Mouse (Mus musculus) G1E (cell line): ENCODE data around the gene Plcb2. TPM values are rescaled to one million over a fixed set of nuclear protein-coding genes. Genes with fewer than 3 reads are reported as not detected.

Experiments
- ATAC-seq: 2 replicates; pipeline ENCODE4 v1.8.0; 2016; ENCODE audit warnings: mild to moderate bottlenecking; ENCODE audit not compliant: insufficient number of reproducible peaks, poor library complexity, low FRiP score, severe bottlenecking; ENCODE audit errors: extremely low read depth
- DNase-seq: peaks from one replicate; pipeline ENCODE4 v3.0.0; 2012; ENCODE audit warnings: low spot score
- H3K27me3 ChIP-seq: 2 replicates; pipeline ENCODE4 v1.6.1; 2012; ENCODE audit warnings: mild to moderate bottlenecking, low read length, inconsistent platforms; ENCODE audit not compliant: insufficient read depth
- H3K36me3 ChIP-seq: replicated peaks from 2 replicates; pipeline ENCODE3; 2012; ENCODE audit warnings: mild to moderate bottlenecking, inconsistent platforms
- H3K4me1 ChIP-seq: 2 replicates; pipeline ENCODE4 v1.6.1; 2012; ENCODE audit warnings: low read depth, low read length, inconsistent platforms, mixed read lengths; ENCODE audit not compliant: insufficient read depth
- H3K4me3 ChIP-seq: 2 replicates; pipeline ENCODE4 v1.5.1; 2012; ENCODE audit warnings: low read depth, mild to moderate bottlenecking, inconsistent platforms, low read length, moderate library complexity, mixed read lengths
- H3K9me3 ChIP-seq: replicated peaks from 2 replicates; pipeline ENCODE4 v1.6.1; 2012; ENCODE audit warnings: inconsistent platforms
- CTCF ChIP-seq: IDR thresholded peaks from 2 replicates; pipeline ENCODE4 v1.5.1; 2012; ENCODE audit warnings: low read depth, low read length, inconsistent platforms, mixed read lengths
- GATA1 ChIP-seq: IDR thresholded peaks from 2 replicates; pipeline ENCODE4 v1.6.1; 2012; ENCODE audit warnings: borderline replicate concordance, low read length, inconsistent platforms, mixed read lengths
- GATA2 ChIP-seq: IDR thresholded peaks from 2 replicates; pipeline ENCODE4 v1.6.1; 2012; ENCODE audit warnings: low read depth, low read length, inconsistent platforms, borderline replicate concordance
- POLR2AphosphoS5 ChIP-seq: IDR thresholded peaks from 2 replicates; pipeline ENCODE4 v1.6.1; 2012; ENCODE audit warnings: low read depth, low read length, inconsistent platforms; ENCODE audit not compliant: insufficient replicate concordance
- TAL1 ChIP-seq: conservative IDR thresholded peaks from 2 replicates; pipeline ENCODE4 v1.6.1; 2012; ENCODE audit warnings: low read depth, low read length, inconsistent platforms, mixed read lengths
- polyA plus RNA-seq: library from polyadenylated mRNA; stranded (reverse); fragments of >175 nt; gene quantifications from 2 replicates; pipeline ENCODE4 v1.2.3, GENCODE M21; 2012
- total RNA-seq, 2 experiments: library from RNA; stranded (forward) in 1 of 2; stranded (reverse) in 1 of 2; fragments of 200-1000 nt in 1 of 2; fragments of >200 nt in 1 of 2; fragmentation: Nextera tagmentation in 1 of 2; gene quantifications; 2 replicates each; pipeline ENCODE4 v1.2.3; 2014 to 2017

Gene Plcb2
- total and polyA plus RNA-seq, 3 experiments: 4.5 to 30.6 (median 8.5) TPM

GRCm38 (mm10) chr2:118745915-118746901 is 18.0 kb upstream of the Plcb2 start:
- Histone ChIP-seq H3K9me3 (no peaks in the 10 kb centered on the region), H3K4me1 (peaks cover 51% of the 10 kb centered on the region), H3K36me3 (peaks cover 38% of the 10 kb centered on the region), H3K4me3 (peak overlapping the region; percentile 93), H3K27me3 (peaks cover 9% of the 10 kb centered on the region)
- peak; percentile 60 for DNase-seq
- TF ChIP-seq GATA2 (no peak), TAL1 (no peak), CTCF (no peak), POLR2AphosphoS5 (no peak), GATA1 (no peak)
- 0 out of 2 replicates have a peak, but pooled peaks have one; percentile 16 for ATAC-seq

- Histone ChIP-seq H3K9me3 (no peaks in the 10 kb centered on the region), H3K4me1 (peaks cover 52% of the 10 kb centered on the region), H3K4me3 (peak within 1 kb of the TSS; percentile 93), H3K36me3 (peaks cover 31% of the 10 kb centered on the region), H3K27me3 (peaks cover 9% of the 10 kb centered on the region)
- DNase-seq (peak; percentile 97), ATAC-seq (peak; percentile 76)
- TF ChIP-seq GATA1 (no peak), GATA2 (no peak), CTCF (no peak), POLR2AphosphoS5 (no peak), TAL1 (no peak)
These were observed 17.1 kb upstream of the Plcb2 start, which contains the start of gene Inafm2 for GRCm38 (mm10) chr2:118745232-118745884. TSS of gene Inafm2 (plus strand) at chr2:118745758.

GRCm38 (mm10) chr2:118744621-118745020 is 16.4 kb upstream of the Plcb2 start:
- ATAC-seq (no peak), DNase-seq (no peak)
- H3K36me3 ChIP-seq: peaks cover 24% of the 10 kb centered on the region
- no peak for TF ChIP-seq GATA2
- no peak for TF ChIP-seq GATA1
- TF ChIP-seq TAL1: no peak
- no peak for TF ChIP-seq CTCF
- H3K4me3 ChIP-seq: peak overlapping the region; percentile 93; the same call in 1 of the 2 replicates
- no peaks in the 10 kb centered on the region for H3K9me3 ChIP-seq
- peaks cover 9% of the 10 kb centered on the region for H3K27me3 ChIP-seq
- H3K4me1 ChIP-seq: peaks cover 54% of the 10 kb centered on the region

- H3K9me3 ChIP-seq: no peaks in the 10 kb centered on the region
- peak; percentile 36; the same call in 1 of the 2 replicates for TF ChIP-seq CTCF
- no peak for TF ChIP-seq POLR2AphosphoS5
- H3K27me3 ChIP-seq: peaks cover 9% of the 10 kb centered on the region
- peaks cover 43% of the 10 kb centered on the region for H3K4me1 ChIP-seq
- H3K36me3 ChIP-seq: peaks cover 12% of the 10 kb centered on the region
- H3K4me3 ChIP-seq: no peak overlapping the region
- ATAC-seq (0 out of 2 replicates have a peak, but pooled peaks have one; percentile 24), DNase-seq (peak; percentile 69)
These were observed 15.2 kb upstream of the Plcb2 start for GRCm38 (mm10) chr2:118743261-118743943.

- Histone ChIP-seq H3K27me3 (peaks cover 10% of the 10 kb centered on the region), H3K36me3 (no peaks in the 10 kb centered on the region), H3K9me3 (no peaks in the 10 kb centered on the region), H3K4me1 (peaks cover 26% of the 10 kb centered on the region), H3K4me3 (no peak overlapping the region)
- ATAC-seq (no peak), DNase-seq (no peak)
- no peak for TF ChIP-seq CTCF
- no peak for TF ChIP-seq GATA2
- no peak for TF ChIP-seq POLR2AphosphoS5
- TF ChIP-seq TAL1: no peak
- no peak for TF ChIP-seq GATA1
These were observed 12.9 kb upstream of the Plcb2 start for GRCm38 (mm10) chr2:118741183-118741582.

GRCm38 (mm10) chr2:118740341-118740740 is 12.1 kb upstream of the Plcb2 start:
- Histone ChIP-seq H3K9me3 (no peaks in the 10 kb centered on the region), H3K4me3 (no peak overlapping the region), H3K4me1 (peaks cover 25% of the 10 kb centered on the region), H3K27me3 (peaks cover 14% of the 10 kb centered on the region), H3K36me3 (no peaks in the 10 kb centered on the region)
- TF ChIP-seq CTCF (no peak), TAL1 (no peak), GATA2 (no peak)
- DNase-seq (no peak), ATAC-seq (no peak)
